Mouse (Mus musculus) kidney, adult 2 months (tissue): Measurements from ENCODE around the gene Kif18b.

Experiments used
- CTCF ChIP-seq: fragments of 200-500 bp; conservative IDR thresholded peaks from 2 replicates; pipeline ENCODE4 v1.5.1; 2011; ENCODE audit warnings: low read depth, mild to moderate bottlenecking, control low read depth, low read length, moderate library complexity, mixed read lengths; ENCODE audit not compliant: insufficient read depth, insufficient read length
- POLR2A ChIP-seq: fragments of 200-500 bp; IDR thresholded peaks from one replicate; pipeline ENCODE4 v1.6.1; 2011; ENCODE audit warnings: low read depth, low read length, control low read depth

DNA sequence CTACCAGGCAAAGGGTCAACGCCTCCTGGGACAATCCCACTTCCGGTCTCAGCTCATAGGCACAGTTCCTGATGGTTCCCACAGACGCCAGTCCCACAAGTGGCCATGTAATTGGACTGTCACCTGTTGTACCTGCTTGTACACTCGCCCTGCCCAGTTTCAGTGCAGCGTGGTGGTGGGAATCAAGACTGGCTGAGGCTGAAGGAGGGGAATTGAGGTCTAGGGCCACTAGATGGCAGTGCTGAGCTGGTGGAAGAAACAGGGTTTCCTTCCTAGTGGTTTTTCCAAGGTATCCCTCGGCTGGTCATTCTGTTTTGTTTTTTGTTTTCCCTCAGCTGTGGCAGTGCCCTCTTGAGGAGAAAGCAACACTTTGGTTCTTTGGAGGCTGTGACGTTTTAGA, 24.2 kb downstream of the Kif18b start, which contains the start of gene Gfap:
- TF ChIP-seq POLR2A (no peak), CTCF (peak; percentile 98)
